Mouse (Mus musculus): ENCODE data around the gene C130032M10Rik. TPM values are rescaled to one million over a fixed set of nuclear protein-coding genes. Genes with fewer than 3 reads are reported as not detected.

C130032M10Rik gene
- not detected in 2 replicates for polyA plus RNA-seq (2015; fragmentation: Nextera tagmentation; extraction: Ambion mirVana)

- peaks cover 12% of the 10 kb centered on the region for H3K9me3 ChIP-seq
- 79% methylated on average over 11 of the region's 11 CpGs for WGBS
- no peak for ATAC-seq (ENCODE audit: low FRiP score, low read depth)
- no peak within 1 kb of the TSS for H3K9ac ChIP-seq
- H3K4me3 ChIP-seq: no peak within 1 kb of the TSS
- peaks cover 16% of the 10 kb centered on the region for H3K36me3 ChIP-seq
- no peaks in the 10 kb centered on the region for H3K4me1 ChIP-seq (replicated peaks)
- no peak within 1 kb of the TSS for H3K27ac ChIP-seq (replicated peaks)
- no peak within 1 kb of the TSS for H3K4me2 ChIP-seq
- no peaks in the 10 kb centered on the region for H3K27me3 ChIP-seq
Measured at GRCm38 (mm10) chr9:114515364-114515763, at the start of gene C130032M10Rik. Gene C130032M10Rik, plus strand, starts transcription at chr9:114515697.

GRCm38 (mm10) chr9:114466871-114467270, 48.6 kb upstream of the C130032M10Rik start:
- H3K27ac ChIP-seq (replicated peaks): no peak overlapping the region
- no peak overlapping the region for H3K4me2 ChIP-seq
- H3K4me3 ChIP-seq: no peak overlapping the region
- H3K4me1 ChIP-seq (replicated peaks): no peaks in the 10 kb centered on the region
- no peaks in the 10 kb centered on the region for H3K9me3 ChIP-seq
- no peak overlapping the region for H3K9ac ChIP-seq
- H3K36me3 ChIP-seq: peaks cover 12% of the 10 kb centered on the region; the same call in 1 of the 2 replicates
- H3K27me3 ChIP-seq: no peaks in the 10 kb centered on the region
- WGBS: 64% methylated on average over 7 of the region's 7 CpGs
- no peak for ATAC-seq (ENCODE audit: low FRiP score, low read depth)

- H3K27me3 ChIP-seq: no peaks in the 10 kb centered on the region
- no peak overlapping the region for H3K4me3 ChIP-seq
- 89% methylated on average over 5 of the region's 5 CpGs for WGBS
- no peak overlapping the region for H3K4me2 ChIP-seq
- H3K27ac ChIP-seq (replicated peaks): no peak overlapping the region
- no peak for ATAC-seq (ENCODE audit: low FRiP score, low read depth)
- H3K4me1 ChIP-seq (replicated peaks): no peaks in the 10 kb centered on the region
- peaks cover 12% of the 10 kb centered on the region; the same call in 1 of the 2 replicates for H3K36me3 ChIP-seq
- no peak overlapping the region for H3K9ac ChIP-seq
- no peaks in the 10 kb centered on the region for H3K9me3 ChIP-seq
Measured at GRCm38 (mm10) chr9:114468217-114468616, 47.3 kb upstream of the C130032M10Rik start.

GRCm38 (mm10) chr9:114468701-114469100, 46.8 kb upstream of the C130032M10Rik start:
- Histone ChIP-seq H3K27ac (replicated peaks) (no peak overlapping the region), H3K9me3 (no peaks in the 10 kb centered on the region), H3K27me3 (no peaks in the 10 kb centered on the region), H3K4me2 (no peak overlapping the region), H3K9ac (no peak overlapping the region), H3K4me3 (no peak overlapping the region), H3K36me3 (peaks cover 12% of the 10 kb centered on the region; the same call in 1 of the 2 replicates), H3K4me1 (replicated peaks) (no peaks in the 10 kb centered on the region)
- no peak for ATAC-seq (ENCODE audit: low FRiP score, low read depth)
- 96% methylated on average over 4 of the region's 4 CpGs for WGBS

- Histone ChIP-seq H3K36me3 (0 out of 2 replicates have a peak, but pooled peaks cover 4% of the 10 kb centered on the region), H3K9ac (no peak overlapping the region), H3K4me1 (replicated peaks) (no peaks in the 10 kb centered on the region), H3K27ac (replicated peaks) (no peak overlapping the region), H3K9me3 (no peaks in the 10 kb centered on the region), H3K4me2 (no peak overlapping the region), H3K27me3 (no peaks in the 10 kb centered on the region), H3K4me3 (no peak overlapping the region)
- 83% methylated on average over 7 of the region's 7 CpGs for WGBS
- ATAC-seq (ENCODE audit: low FRiP score, low read depth): no peak
Measured at GRCm38 (mm10) chr9:114471892-114472291, 43.6 kb upstream of the C130032M10Rik start.

GRCm38 (mm10) chr9:114477019-114477418, 38.5 kb upstream of the C130032M10Rik start:
- no peak overlapping the region for H3K4me2 ChIP-seq
- no peaks in the 10 kb centered on the region for H3K9me3 ChIP-seq
- WGBS: 95% methylated on average over 9 of the region's 9 CpGs
- ATAC-seq (ENCODE audit: low FRiP score, low read depth): no peak
- no peaks in the 10 kb centered on the region for H3K27me3 ChIP-seq
- H3K4me1 ChIP-seq (replicated peaks): no peaks in the 10 kb centered on the region
- H3K9ac ChIP-seq: no peak overlapping the region
- no peak overlapping the region for H3K4me3 ChIP-seq
- H3K36me3 ChIP-seq: no peaks in the 10 kb centered on the region
- no peak overlapping the region for H3K27ac ChIP-seq (replicated peaks)

- no peak for ATAC-seq (ENCODE audit: low FRiP score, low read depth)
- Histone ChIP-seq H3K9me3 (no peaks in the 10 kb centered on the region), H3K4me2 (no peak overlapping the region), H3K36me3 (no peaks in the 10 kb centered on the region), H3K4me3 (no peak overlapping the region), H3K4me1 (replicated peaks) (no peaks in the 10 kb centered on the region), H3K27ac (replicated peaks) (no peak overlapping the region), H3K9ac (no peak overlapping the region), H3K27me3 (no peaks in the 10 kb centered on the region)
- 92% methylated on average over 3 of the region's 3 CpGs for WGBS
Measured at GRCm38 (mm10) chr9:114480940-114481339, 34.6 kb upstream of the C130032M10Rik start.

GRCm38 (mm10) chr9:114484771-114485170, 30.7 kb upstream of the C130032M10Rik start:
- 88% methylated on average over 5 of the region's 5 CpGs for WGBS

GRCm38 (mm10) chr9:114486808-114487207, 28.7 kb upstream of the C130032M10Rik start:
- H3K4me1 ChIP-seq (replicated peaks): no peaks in the 10 kb centered on the region
- ATAC-seq (ENCODE audit: low FRiP score, low read depth): no peak
- H3K9ac ChIP-seq: no peak overlapping the region
- no peak overlapping the region for H3K4me2 ChIP-seq
- H3K9me3 ChIP-seq: no peaks in the 10 kb centered on the region
- 85% methylated on average over 4 of the region's 4 CpGs for WGBS
- no peaks in the 10 kb centered on the region for H3K27me3 ChIP-seq
- H3K27ac ChIP-seq (replicated peaks): no peak overlapping the region
- no peaks in the 10 kb centered on the region for H3K36me3 ChIP-seq
- no peak overlapping the region for H3K4me3 ChIP-seq

More at GRCm38 (mm10) chr9:114484771-114485170, 30.7 kb upstream of the C130032M10Rik start:
- H3K9ac ChIP-seq: no peak overlapping the region
- H3K4me1 ChIP-seq (replicated peaks): no peaks in the 10 kb centered on the region
- no peaks in the 10 kb centered on the region for H3K27me3 ChIP-seq
- H3K9me3 ChIP-seq: no peaks in the 10 kb centered on the region
- H3K36me3 ChIP-seq: no peaks in the 10 kb centered on the region
- no peak overlapping the region for H3K4me3 ChIP-seq
- H3K4me2 ChIP-seq: no peak overlapping the region
- no peak for ATAC-seq (ENCODE audit: low FRiP score, low read depth)
- H3K27ac ChIP-seq (replicated peaks): no peak overlapping the region

GRCm38 (mm10) chr9:114487481-114488258, 27.8 kb upstream of the C130032M10Rik start:
- Histone ChIP-seq H3K4me2 (no peak overlapping the region), H3K9ac (no peak overlapping the region), H3K27ac (replicated peaks) (no peak overlapping the region), H3K9me3 (no peaks in the 10 kb centered on the region), H3K36me3 (no peaks in the 10 kb centered on the region), H3K4me1 (replicated peaks) (no peaks in the 10 kb centered on the region), H3K27me3 (no peaks in the 10 kb centered on the region), H3K4me3 (no peak overlapping the region)
- 88% methylated on average over 23 of the region's 23 CpGs for WGBS
- no peak for ATAC-seq (ENCODE audit: low FRiP score, low read depth)

GRCm38 (mm10) chr9:114496469-114496868, 19.0 kb upstream of the C130032M10Rik start:
- Histone ChIP-seq H3K27ac (replicated peaks) (no peak overlapping the region), H3K9ac (no peak overlapping the region), H3K4me1 (replicated peaks) (no peaks in the 10 kb centered on the region), H3K27me3 (no peaks in the 10 kb centered on the region), H3K4me3 (no peak overlapping the region), H3K4me2 (no peak overlapping the region), H3K36me3 (no peaks in the 10 kb centered on the region), H3K9me3 (no peaks in the 10 kb centered on the region)
- ATAC-seq (ENCODE audit: low FRiP score, low read depth): no peak
- 85% methylated on average over 7 of the region's 7 CpGs for WGBS

GRCm38 (mm10) chr9:114498218-114498617, 17.3 kb upstream of the C130032M10Rik start:
- H3K4me2 ChIP-seq: 0 out of 2 replicates have a peak overlapping the region, but pooled peaks have one; percentile 29

More at GRCm38 (mm10) chr9:114498218-114498617, 17.3 kb upstream of the C130032M10Rik start:
- no peak overlapping the region for H3K27ac ChIP-seq (replicated peaks)
- ATAC-seq (ENCODE audit: low FRiP score, low read depth): no peak
- no peaks in the 10 kb centered on the region for H3K36me3 ChIP-seq
- H3K27me3 ChIP-seq: no peaks in the 10 kb centered on the region
- 6% methylated on average over 11 of the region's 11 CpGs for WGBS
- H3K4me1 ChIP-seq (replicated peaks): no peaks in the 10 kb centered on the region
- H3K9me3 ChIP-seq: no peaks in the 10 kb centered on the region
- no peak overlapping the region for H3K4me3 ChIP-seq
- no peak overlapping the region for H3K9ac ChIP-seq
